Mouse (Mus musculus) MEL (cell line): ENCODE data around the gene Ddx58. TPM values are rescaled to one million over a fixed set of nuclear protein-coding genes. Genes with fewer than 3 reads are reported as not detected.

Experiments used
- DNase-seq: peaks from one replicate; pipeline ENCODE4 v3.0.0; 2011; ENCODE audit warnings: low read depth, low spot score
- H3K27ac ChIP-seq: 2 replicates; pipeline ENCODE4 v1.5.1; 2012; ENCODE audit warnings: low read depth, mild to moderate bottlenecking, control low read depth, low read length, moderate library complexity; ENCODE audit not compliant: control insufficient read depth
- H3K27me3 ChIP-seq, 2 experiments: fragments of 150-350 bp in 1 of 2; sonication (generic) in 1 of 2; 2 replicates each; pipeline ENCODE4 v1.6.1; 2012; ENCODE audit warnings: low read length in 2 of 2, mild to moderate bottlenecking in 2 of 2, improper control_type of control experiment in 1 of 2, moderate library complexity in 1 of 2; ENCODE audit not compliant: insufficient read depth in 2 of 2, control insufficient read depth in 1 of 2
- H3K36me3 ChIP-seq, 2 experiments: 2 replicates each; pipeline ENCODE4 v1.6.1; 2012 to 2014; ENCODE audit warnings: low read length in 2 of 2, improper control_type of control experiment in 1 of 2, inconsistent platforms in 1 of 2, mild to moderate bottlenecking in 1 of 2; ENCODE audit not compliant: insufficient read depth in 2 of 2, control insufficient read depth in 1 of 2
- H3K4me1 ChIP-seq, 2 experiments: fragments of 150-350 bp in 1 of 2; sonication (generic) in 1 of 2; 2 replicates each; pipeline ENCODE4 v1.6.1; 2012; ENCODE audit warnings: low read length in 2 of 2, improper control_type of control experiment in 1 of 2, mild to moderate bottlenecking in 1 of 2; ENCODE audit not compliant: insufficient read depth in 2 of 2, control insufficient read depth in 1 of 2
- H3K4me3 ChIP-seq, 2 experiments: fragments of 150-350 bp in 1 of 2; sonication (generic) in 1 of 2; 2 replicates each; pipeline ENCODE4 v1.5.1; 2012; ENCODE audit warnings: low read depth in 2 of 2, low read length in 2 of 2, mild to moderate bottlenecking in 2 of 2, moderate library complexity in 2 of 2, control low read depth in 1 of 2, improper control_type of control experiment in 1 of 2; ENCODE audit not compliant: control insufficient read depth in 1 of 2, insufficient read depth in 1 of 2
- H3K79me2 ChIP-seq: 2 replicates; pipeline ENCODE4 v1.6.1; 2012; ENCODE audit warnings: mild to moderate bottlenecking, low read length, moderate library complexity; ENCODE audit not compliant: control insufficient read depth, poor library complexity, insufficient read depth
- H3K9ac ChIP-seq: 2 replicates; pipeline ENCODE4 v1.6.1; 2012; ENCODE audit warnings: low read depth, mild to moderate bottlenecking, control low read depth, low read length, moderate library complexity; ENCODE audit not compliant: control insufficient read depth, poor library complexity, severe bottlenecking
- H3K9me3 ChIP-seq: fragments of 150-350 bp; sonication (generic); replicated peaks from 2 replicates; pipeline ENCODE4 v1.6.1; 2012; ENCODE audit warnings: mild to moderate bottlenecking, low read length, improper control_type of control experiment, moderate library complexity; ENCODE audit not compliant: insufficient read depth
- E2F4 ChIP-seq: IDR thresholded peaks from 2 replicates; pipeline ENCODE4 v1.6.1; 2011; ENCODE audit warnings: low read depth, low read length, improper control_type of control experiment, borderline replicate concordance
- EP300 ChIP-seq, 2 experiments: IDR thresholded peaks; 2 replicates each; pipeline ENCODE4 v1.6.1; 2011; ENCODE audit warnings: improper control_type of control experiment in 2 of 2, low read length in 2 of 2, low read depth in 1 of 2, mild to moderate bottlenecking in 1 of 2
- ETS1 ChIP-seq: IDR thresholded peaks from 2 replicates; pipeline ENCODE4 v1.6.1; 2012; ENCODE audit warnings: low read depth, mild to moderate bottlenecking, inconsistent platforms, low read length, improper control_type of control experiment, moderate library complexity
- GATA1 ChIP-seq: IDR thresholded peaks from 2 replicates; pipeline ENCODE4 v1.6.1; 2011; ENCODE audit warnings: low read depth, low read length, improper control_type of control experiment
- HCFC1 ChIP-seq: IDR thresholded peaks from 2 replicates; pipeline ENCODE4 v1.6.1; 2012; ENCODE audit warnings: low read depth, mild to moderate bottlenecking, inconsistent platforms, low read length, improper control_type of control experiment, moderate library complexity
- JUND ChIP-seq: IDR thresholded peaks from 2 replicates; pipeline ENCODE4 v1.6.1; 2011; ENCODE audit warnings: low read depth, mild to moderate bottlenecking, improper control_type of control experiment, low read length
- MAFK ChIP-seq: IDR thresholded peaks from 2 replicates; pipeline ENCODE4 v1.6.1; 2011; ENCODE audit warnings: low read depth, mild to moderate bottlenecking, low read length, improper control_type of control experiment, borderline replicate concordance
- MAZ ChIP-seq: IDR thresholded peaks from 2 replicates; pipeline ENCODE4 v1.6.1; 2012; ENCODE audit warnings: low read depth, mild to moderate bottlenecking, inconsistent platforms, low read length, improper control_type of control experiment
- MEF2A ChIP-seq: IDR thresholded peaks from 2 replicates; pipeline ENCODE4 v1.6.1; 2014; ENCODE audit warnings: low read depth, mild to moderate bottlenecking, inconsistent platforms, low read length, improper control_type of control experiment; ENCODE audit not compliant: poor library complexity, insufficient replicate concordance, severe bottlenecking; ENCODE audit errors: extremely low read depth
- MXI1 ChIP-seq: IDR thresholded peaks from 2 replicates; pipeline ENCODE4 v1.6.1; 2011; ENCODE audit warnings: mild to moderate bottlenecking, low read depth, low read length, improper control_type of control experiment
- MYB ChIP-seq: IDR thresholded peaks from 2 replicates; pipeline ENCODE4 v1.6.1; 2011; ENCODE audit warnings: mild to moderate bottlenecking, low read depth, low read length, improper control_type of control experiment
- MYC ChIP-seq: IDR thresholded peaks from 2 replicates; pipeline ENCODE4 v1.6.1; 2011; ENCODE audit warnings: low read depth, mild to moderate bottlenecking, low read length, improper control_type of control experiment, moderate library complexity
- NELFE ChIP-seq: IDR thresholded peaks from 2 replicates; pipeline ENCODE4 v1.6.1; 2011; ENCODE audit warnings: low read depth, low read length, improper control_type of control experiment
- NRF1 ChIP-seq: IDR thresholded peaks from 2 replicates; pipeline ENCODE4 v1.6.1; 2014; ENCODE audit warnings: low read depth, mild to moderate bottlenecking, inconsistent platforms, low read length, improper control_type of control experiment, moderate library complexity; ENCODE audit not compliant: poor library complexity, insufficient read depth, severe bottlenecking
- POLR2AphosphoS2 ChIP-seq: IDR thresholded peaks from 2 replicates; pipeline ENCODE4 v1.6.1; 2011; ENCODE audit warnings: low read length, improper control_type of control experiment
- POLR2AphosphoS5 ChIP-seq: IDR thresholded peaks from 2 replicates; pipeline ENCODE4 v1.6.1; 2012; ENCODE audit warnings: low read depth, borderline replicate concordance, mild to moderate bottlenecking, inconsistent platforms, low read length, moderate library complexity, mixed read lengths
- RAD21 ChIP-seq: IDR thresholded peaks from 2 replicates; pipeline ENCODE4 v1.6.1; 2011; ENCODE audit warnings: mild to moderate bottlenecking, low read depth, low read length, improper control_type of control experiment
- RCOR1 ChIP-seq: IDR thresholded peaks from 2 replicates; pipeline ENCODE4 v1.6.1; 2012; ENCODE audit warnings: low read depth, mild to moderate bottlenecking, inconsistent platforms, low read length, improper control_type of control experiment
- SMC3 ChIP-seq: IDR thresholded peaks from 2 replicates; pipeline ENCODE4 v1.6.1; 2011; ENCODE audit warnings: low read depth, low read length, improper control_type of control experiment
- TAL1 ChIP-seq: IDR thresholded peaks from 2 replicates; pipeline ENCODE4 v1.6.1; 2012; ENCODE audit warnings: mild to moderate bottlenecking, inconsistent platforms, low read length, moderate library complexity, mixed read lengths
- TBP ChIP-seq: IDR thresholded peaks from 2 replicates; pipeline ENCODE4 v1.8.0; 2011; ENCODE audit warnings: low read depth, low read length, improper control_type of control experiment
- UBTF ChIP-seq: IDR thresholded peaks from 2 replicates; pipeline ENCODE4 v1.6.1; 2012; ENCODE audit warnings: low read depth, mild to moderate bottlenecking, inconsistent platforms, low read length, improper control_type of control experiment, moderate library complexity, borderline replicate concordance; ENCODE audit not compliant: insufficient read depth
- USF2 ChIP-seq, 2 experiments: IDR thresholded peaks; 2 replicates each; pipeline ENCODE4 v1.6.1; 2011 to 2012; ENCODE audit warnings: improper control_type of control experiment in 2 of 2, low read length in 2 of 2, borderline replicate concordance in 1 of 2, inconsistent platforms in 1 of 2, low read depth in 1 of 2, mild to moderate bottlenecking in 1 of 2; ENCODE audit not compliant: insufficient read depth in 1 of 2
- ZNF384 ChIP-seq: IDR thresholded peaks from 2 replicates; pipeline ENCODE4 v1.6.1; 2012; ENCODE audit warnings: low read depth, mild to moderate bottlenecking, inconsistent platforms, low read length, improper control_type of control experiment
- polyA plus RNA-seq, 2 experiments: library from polyadenylated mRNA; stranded (reverse) in 1 of 2; unstranded in 1 of 2; fragments of >175 nt in 1 of 2; fragments of >200 nt in 1 of 2; gene quantifications; 2 replicates each; pipeline versions ENCODE4 v1.2.1 to v1.2.4; 2012; ENCODE audit warnings: low replicate concordance in 2 of 2, low read depth in 1 of 2; ENCODE audit not compliant: insufficient read length in 2 of 2, insufficient read depth in 1 of 2, missing spikeins in 1 of 2
- total RNA-seq: library from RNA; depleted of rRNA; stranded (reverse); fragments of 300-350 nt; gene quantifications from 2 replicates; pipeline ENCODE4 v1.2.3, GENCODE M21; 2012

Gene Ddx58
- total and polyA plus RNA-seq, 3 experiments = 0.58 to 1.0 TPM; not detected in 1

GRCm38 (mm10) chr4:40229723-40230122 is 9.9 kb downstream of the Ddx58 start:
- Histone ChIP-seq H3K9me3 (no peaks in the 10 kb centered on the region), H3K27me3 (no peaks in the 10 kb centered on the region), H3K4me1 (no peaks in the 10 kb centered on the region), H3K79me2 (no peaks in the 10 kb centered on the region)
- no peak for DNase-seq
- TF ChIP-seq MEF2A (no peak), ZNF384 (no peak), NELFE (no peak), GATA1 (no peak), MXI1 (no peak), MYB (no peak), MAFK (no peak), E2F4 (no peak), ETS1 (no peak), JUND (no peak)
- TF ChIP-seq, all 39 proteins: peak for 0
- no peak overlapping the region for H3K27ac ChIP-seq
- H3K36me3 ChIP-seq = no peaks in the 10 kb centered on the region
- no peak overlapping the region for H3K4me3 ChIP-seq
- no peak overlapping the region for H3K9ac ChIP-seq

DNA sequence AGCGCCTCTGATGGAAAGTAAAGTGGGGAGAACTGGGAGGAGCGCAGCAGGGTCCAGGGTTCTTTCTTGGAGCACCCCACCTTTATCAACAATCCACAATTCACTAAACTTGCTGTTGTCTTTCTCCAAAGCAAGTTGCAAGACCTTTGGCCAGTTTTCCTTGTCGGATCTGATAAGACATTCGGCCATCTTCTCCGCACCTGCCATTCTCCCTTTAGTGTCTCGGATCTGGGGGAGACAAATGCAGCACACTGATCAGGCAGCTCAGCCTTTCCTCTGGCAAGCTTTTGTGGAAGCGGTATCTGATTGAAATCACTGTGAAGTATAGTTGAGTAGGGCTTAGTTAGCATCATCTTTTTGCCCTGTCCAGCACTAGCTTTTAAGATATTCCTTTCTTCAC is 11.7 kb downstream of the Ddx58 start:
- H3K79me2 ChIP-seq = no peaks in the 10 kb centered on the region
- no peaks in the 10 kb centered on the region for H3K9me3 ChIP-seq
- no peak for DNase-seq
- no peak for TF ChIP-seq GATA1
- TF ChIP-seq TBP = no peak
- TF ChIP-seq SMC3 = no peak
- TF ChIP-seq NELFE = no peak
- TF ChIP-seq HCFC1 = no peak
- no peak for TF ChIP-seq MAFK
- no peak for TF ChIP-seq USF2 (IDR thresholded peaks at IDR 0.05; ENCODE audit: borderline replicate concordance in 1 of 2, insufficient read depth in 1 of 2, low read depth in 1 of 2, low read length in 2 of 2)
- TF ChIP-seq EP300 (IDR thresholded peaks at IDR 0.05; ENCODE audit: low read depth in 1 of 2, low read length in 2 of 2) = no peak
- TF ChIP-seq RAD21 = no peak
- no peak for TF ChIP-seq UBTF
- TF ChIP-seq ETS1 = no peak
- no peak for TF ChIP-seq POLR2AphosphoS2
- TF ChIP-seq TAL1 = no peak
- no peak for TF ChIP-seq JUND
- no peak for TF ChIP-seq POLR2AphosphoS5
- TF ChIP-seq RCOR1 = no peak
- TF ChIP-seq MAZ = no peak
- TF ChIP-seq MYC = no peak
- TF ChIP-seq NRF1 = no peak
- H3K27me3 ChIP-seq = no peaks in the 10 kb centered on the region
- no peaks in the 10 kb centered on the region for H3K4me1 ChIP-seq
- H3K36me3 ChIP-seq = no peaks in the 10 kb centered on the region
- H3K9ac ChIP-seq = no peak overlapping the region
- no peak overlapping the region for H3K4me3 ChIP-seq
- H3K27ac ChIP-seq = no peak overlapping the region
